Mouse (Mus musculus): ENCODE measurements at regions not wholly inside any gene's neighbourhood (a gene's known extent, or its start where the extent isn't known, plus 50 kb on each side); places are given as distances from the start of the nearest gene placed in this dataset.

GRCm38 (mm10) chr10:107994836-107995585 lies 83.1 kb upstream of the Otogl start:
- no peak for DNase-seq (ENCODE audit: low read depth, low spot score)
- Histone ChIP-seq H3K27me3 (ENCODE audit: control insufficient read depth in 1 of 2, insufficient read depth in 2 of 2, low read length in 2 of 2) (peaks cover 0 to 1% of the 10 kb centered on the region in 2 experiments; a peak in 1 of 4 replicates), H3K4me3 (ENCODE audit: control insufficient read depth in 1 of 2, insufficient read depth in 1 of 2, low read depth in 2 of 2, low read length in 2 of 2) (no peak overlapping the region), H3K4me1 (ENCODE audit: control insufficient read depth in 1 of 2, insufficient read depth in 2 of 2, low read length in 2 of 2) (no peaks in the 10 kb centered on the region), H3K27ac (ENCODE audit: control insufficient read depth, low read depth, low read length) (no peak overlapping the region), H3K9ac (ENCODE audit: control insufficient read depth, low read depth, low read length, poor library complexity, severe bottlenecking) (no peak overlapping the region), H3K36me3 (ENCODE audit: control insufficient read depth in 1 of 2, insufficient read depth in 2 of 2, low read length in 2 of 2) (no peaks in the 10 kb centered on the region), H3K79me2 (ENCODE audit: control insufficient read depth, insufficient read depth, low read length, poor library complexity) (no peaks in the 10 kb centered on the region), H3K9me3 (replicated peaks; ENCODE audit: insufficient read depth, low read length) (no peaks in the 10 kb centered on the region)
- no peak for TF ChIP-seq KAT2A (conservative IDR thresholded peaks at IDR 0.05; ENCODE audit: low read depth, low read length)
- TF ChIP-seq SMC3 (IDR thresholded peaks at IDR 0.05; ENCODE audit: low read depth, low read length): no peak
- TF ChIP-seq ZNF384 (IDR thresholded peaks at IDR 0.05; ENCODE audit: low read depth, low read length): no peak
- no peak for TF ChIP-seq USF1 (IDR thresholded peaks at IDR 0.05; ENCODE audit: low read depth, low read length)
- no peak for TF ChIP-seq ELF1 (IDR thresholded peaks at IDR 0.05; ENCODE audit: low read depth, low read length)
- no peak for TF ChIP-seq MAX (IDR thresholded peaks at IDR 0.05; ENCODE audit: low read length)
- TF ChIP-seq ETS1 (IDR thresholded peaks at IDR 0.05; ENCODE audit: low read depth, low read length): no peak
- no peak for TF ChIP-seq TAL1 (IDR thresholded peaks at IDR 0.05; ENCODE audit: low read length)

- TF ChIP-seq SIN3A (IDR thresholded peaks at IDR 0.05; ENCODE audit: low read length): no peak
- TF ChIP-seq MXI1 (IDR thresholded peaks at IDR 0.05; ENCODE audit: low read depth, low read length): no peak
- H3K27ac ChIP-seq (ENCODE audit: control insufficient read depth, low read depth, low read length): no peak overlapping the region
- H3K4me3 ChIP-seq (ENCODE audit: control insufficient read depth in 1 of 2, insufficient read depth in 1 of 2, low read depth in 2 of 2, low read length in 2 of 2): no peak overlapping the region
- no peaks in the 10 kb centered on the region for H3K4me1 ChIP-seq (ENCODE audit: control insufficient read depth in 1 of 2, insufficient read depth in 2 of 2, low read length in 2 of 2)
- no peaks in the 10 kb centered on the region for H3K36me3 ChIP-seq (ENCODE audit: control insufficient read depth in 1 of 2, insufficient read depth in 2 of 2, low read length in 2 of 2)
- peaks cover 0 to 1% of the 10 kb centered on the region in 2 experiments; a peak in 1 of 4 replicates for H3K27me3 ChIP-seq (ENCODE audit: control insufficient read depth in 1 of 2, insufficient read depth in 2 of 2, low read length in 2 of 2)
- no peaks in the 10 kb centered on the region for H3K79me2 ChIP-seq (ENCODE audit: control insufficient read depth, insufficient read depth, low read length, poor library complexity)
- H3K9me3 ChIP-seq (replicated peaks; ENCODE audit: insufficient read depth, low read length): no peaks in the 10 kb centered on the region
- DNase-seq (ENCODE audit: low read depth, low spot score): no peak
- H3K9ac ChIP-seq (ENCODE audit: control insufficient read depth, low read depth, low read length, poor library complexity, severe bottlenecking): no peak overlapping the region
Measured at GRCm38 (mm10) chr10:107992621-107993020, 80.7 kb upstream of the Otogl start.

- TF ChIP-seq ZNF384 (IDR thresholded peaks at IDR 0.05; ENCODE audit: low read depth, low read length): no peak
- TF ChIP-seq ZKSCAN1 (IDR thresholded peaks at IDR 0.05; ENCODE audit: low read depth, low read length): no peak
- TF ChIP-seq ELF1 (IDR thresholded peaks at IDR 0.05; ENCODE audit: low read depth, low read length): no peak
- no peak for TF ChIP-seq MYC (IDR thresholded peaks at IDR 0.05; ENCODE audit: low read depth, low read length)
- TF ChIP-seq POLR2AphosphoS5 (IDR thresholded peaks at IDR 0.05; ENCODE audit: borderline replicate concordance, low read depth, low read length): no peak
- no peak for TF ChIP-seq BHLHE40 (IDR thresholded peaks at IDR 0.05; ENCODE audit: borderline replicate concordance, low read depth, low read length)
- no peak for TF ChIP-seq POLR2A (IDR thresholded peaks at IDR 0.05; ENCODE audit: control insufficient read depth in 1 of 2, insufficient read depth in 1 of 2, low read depth in 1 of 2, low read length in 2 of 2, poor library complexity in 1 of 2)
- no peak for TF ChIP-seq MXI1 (IDR thresholded peaks at IDR 0.05; ENCODE audit: low read depth, low read length)
- TF ChIP-seq CHD1 (IDR thresholded peaks at IDR 0.05; ENCODE audit: low read depth, low read length): no peak
- no peak for TF ChIP-seq CTCF (IDR thresholded peaks at IDR 0.05 in 2 of 3, conservative IDR thresholded peaks at IDR 0.05 in 1 of 3; ENCODE audit: control insufficient read depth in 1 of 3, insufficient read depth in 1 of 3, low read depth in 2 of 3, low read length in 3 of 3, poor library complexity in 1 of 3, severe bottlenecking in 1 of 3)
- DNase-seq (ENCODE audit: low read depth, low spot score): no peak
- Histone ChIP-seq H3K9ac (ENCODE audit: control insufficient read depth, low read depth, low read length, poor library complexity, severe bottlenecking) (no peak overlapping the region), H3K27ac (ENCODE audit: control insufficient read depth, low read depth, low read length) (no peak overlapping the region), H3K9me3 (replicated peaks; ENCODE audit: insufficient read depth, low read length) (no peaks in the 10 kb centered on the region), H3K4me1 (ENCODE audit: control insufficient read depth in 1 of 2, insufficient read depth in 2 of 2, low read length in 2 of 2) (no peaks in the 10 kb centered on the region), H3K4me3 (ENCODE audit: control insufficient read depth in 1 of 2, insufficient read depth in 1 of 2, low read depth in 2 of 2, low read length in 2 of 2) (no peak overlapping the region), H3K79me2 (ENCODE audit: control insufficient read depth, insufficient read depth, low read length, poor library complexity) (no peaks in the 10 kb centered on the region), H3K36me3 (ENCODE audit: control insufficient read depth in 1 of 2, insufficient read depth in 2 of 2, low read length in 2 of 2) (no peaks in the 10 kb centered on the region), H3K27me3 (ENCODE audit: control insufficient read depth in 1 of 2, insufficient read depth in 2 of 2, low read length in 2 of 2) (peaks cover 0 to 1% of the 10 kb centered on the region in 2 experiments; a peak in 1 of 4 replicates)
Measured at GRCm38 (mm10) chr10:107990557-107990956, 78.6 kb upstream of the Otogl start.

Measured in MEL (cell line).